Mouse (Mus musculus) gastrocnemius, adult 2 months (tissue): ENCODE data around the gene C1qtnf1. TPM values are rescaled to one million over a fixed set of nuclear protein-coding genes. Genes with fewer than 3 reads are reported as not detected.
A peak's percentile ranks its signal among the peaks of the same experiment; 100 is the strongest.

Experiments used
- DNase-seq: peaks from one replicate; pipeline ENCODE4 v3.0.0; 2022
- H3K27ac ChIP-seq: fragments of 200-600 bp; 2 replicates; pipeline ENCODE4 v1.8.1; 2022; ENCODE audit warnings: mild to moderate bottlenecking
- H3K4me3 ChIP-seq: fragments of 200-600 bp; 2 replicates; pipeline ENCODE4 v1.8.1; 2022; ENCODE audit warnings: mild to moderate bottlenecking, moderate library complexity
- CTCF ChIP-seq: fragments of 200-600 bp; IDR thresholded peaks from 2 replicates; pipeline ENCODE4 v1.8.1; 2022; ENCODE audit warnings: antibody characterized with exemption, mild to moderate bottlenecking, moderate library complexity
- intact Hi-C: fragments of 180-260 bp; cut with DNase I; formaldehyde crosslinking; loops from one replicate; pipeline ENCODE4 v1.15.1; 2025
- total RNA-seq, 2 experiments: library from RNA; stranded (reverse); gene quantifications; 2 replicates each; pipeline ENCODE4 v1.2.3; 2021

C1qtnf1 gene
- total RNA-seq, 2 experiments from 2014 or later = 7.9 to 12.6 TPM

- DNase-seq = peak; percentile 18
- Histone ChIP-seq H3K27ac (no peak overlapping the region), H3K4me3 (no peak overlapping the region)
- peak; percentile 30; the same call in 1 of the 2 replicates for TF ChIP-seq CTCF
- intact Hi-C loops = no loop called here
These were observed 60.3 kb downstream of the C1qtnf1 start for GRCm38 (mm10) chr11:118488191-118488906.

- H3K27ac ChIP-seq = no peak overlapping the region
- no peak overlapping the region for H3K4me3 ChIP-seq
- no peak for TF ChIP-seq CTCF
- intact Hi-C loops = no loop called here
- peak; percentile 11 for DNase-seq
These were observed 60.9 kb downstream of the C1qtnf1 start for GRCm38 (mm10) chr11:118488907-118489270.

- peak; percentile 90 for DNase-seq
- peak overlapping the region; percentile 34; the same call in 1 of the 2 replicates for H3K4me3 ChIP-seq
- no peak overlapping the region for H3K27ac ChIP-seq
- peak; percentile 85 for TF ChIP-seq CTCF
- intact Hi-C loops = loop anchor here (1.0 kb wide), 1 partner anchor 44 kb away; no protein-coding TSS in a partner anchor
These were observed 62.7 kb downstream of the C1qtnf1 start for GRCm38 (mm10) chr11:118490566-118491218.

GRCm38 (mm10) chr11:118491230-118491629, 63.2 kb downstream of the C1qtnf1 start:
- intact Hi-C loops = loop anchor here (1.0 kb wide), 1 partner anchor 45 kb away; no protein-coding TSS in a partner anchor
- DNase-seq = no peak
- Histone ChIP-seq H3K27ac (no peak overlapping the region), H3K4me3 (no peak overlapping the region)
- no peak for TF ChIP-seq CTCF

GRCm38 (mm10) chr11:118493458-118493857, 65.5 kb downstream of the C1qtnf1 start:
- DNase-seq = no peak
- intact Hi-C loops = no loop called here
- no peak for TF ChIP-seq CTCF
- H3K4me3 ChIP-seq = peak overlapping the region; percentile 7; the same call in 1 of the 2 replicates
- no peak overlapping the region for H3K27ac ChIP-seq

- no peak overlapping the region for H3K27ac ChIP-seq
- DNase-seq = no peak
- no peak for TF ChIP-seq CTCF
- H3K4me3 ChIP-seq = peak overlapping the region; percentile 1; the same call in 1 of the 2 replicates
- intact Hi-C loops = no loop called here
These were observed 66.2 kb downstream of the C1qtnf1 start for GRCm38 (mm10) chr11:118494001-118494737.

- no peak overlapping the region for H3K27ac ChIP-seq
- intact Hi-C loops = no loop called here
- no peak for DNase-seq
- H3K4me3 ChIP-seq = no peak overlapping the region
- no peak for TF ChIP-seq CTCF
These were observed 67.1 kb downstream of the C1qtnf1 start for GRCm38 (mm10) chr11:118495065-118495464.

- intact Hi-C loops = no loop called here
- H3K4me3 ChIP-seq = no peak overlapping the region
- H3K27ac ChIP-seq = no peak overlapping the region
- no peak for TF ChIP-seq CTCF
- DNase-seq = no peak
These were observed 68.2 kb downstream of the C1qtnf1 start for GRCm38 (mm10) chr11:118496066-118496689.

Other genes starting within 250 kb of the C1qtnf1 start
- 10 to 100 TPM; 28.6 to 49.6 TPM for gene Cyth1, start 179.6 kb upstream of the C1qtnf1 start, total RNA-seq
- gene Usp36, start 138.0 kb upstream of the C1qtnf1 start, total RNA-seq = 10 to 100 TPM; 15.7 to 17.4 TPM
- gene Cep295nl, start 85.7 kb upstream of the C1qtnf1 start, total RNA-seq = 1 to 10 TPM; 1.0 to 1.1 TPM
- 100 to 1,000 TPM in 1 of 2 experiments, 10 to 100 TPM in 1; 70.1 to 115 TPM for gene Timp2, start 72.5 kb upstream of the C1qtnf1 start, total RNA-seq
- 10 to 100 TPM; 12.0 to 17.0 TPM for gene Lgals3bp, start 26.1 kb upstream of the C1qtnf1 start, total RNA-seq
- gene Cant1, start 9.1 kb upstream of the C1qtnf1 start, total RNA-seq = 10 to 100 TPM; 10.7 to 11.6 TPM
- gene Engase, start 48.6 kb downstream of the C1qtnf1 start, total RNA-seq = 1 to 10 TPM; 4.3 to 6.2 TPM